Mouse (Mus musculus) kidney, embryonic 16.5 days (tissue): ENCODE measurements around the gene Klk11. TPM values are rescaled to one million over a fixed set of nuclear protein-coding genes. Genes with fewer than 3 reads are reported as not detected.

Source experiments
- ATAC-seq: fragments of 200-750 bp; cut with Nextera tagmentation; 2 replicates; pipeline ENCODE4 v1.8.0; 2017; ENCODE audit warnings: moderate TSS enrichment; ENCODE audit not compliant: low FRiP score, low TSS enrichment
- H3K27ac ChIP-seq: fragments of 300-500 bp; sonication (generic); 2 replicates; pipeline ENCODE4 v1.5.1; 2014; ENCODE audit warnings: low read length
- H3K27me3 ChIP-seq: fragments of 300-500 bp; sonication (generic); 2 replicates; pipeline ENCODE4 v1.6.1; 2014; ENCODE audit warnings: low read length, control low read depth, mixed read lengths; ENCODE audit not compliant: insufficient read depth
- H3K36me3 ChIP-seq: fragments of 300-500 bp; sonication (generic); 2 replicates; pipeline ENCODE4 v1.6.1; 2014; ENCODE audit warnings: low read length, control low read depth, mixed read lengths; ENCODE audit not compliant: insufficient read depth
- H3K4me1 ChIP-seq: fragments of 300-500 bp; sonication (generic); 2 replicates; pipeline ENCODE4 v1.6.1; 2014; ENCODE audit warnings: low read length, control low read depth, mixed read lengths; ENCODE audit not compliant: insufficient read depth
- H3K4me2 ChIP-seq: fragments of 300-500 bp; sonication (generic); replicated peaks from 2 replicates; pipeline ENCODE4 v1.6.1; 2014; ENCODE audit warnings: low read depth, low read length
- H3K4me3 ChIP-seq: fragments of 300-500 bp; sonication (generic); 2 replicates; pipeline ENCODE4 v1.5.1; 2014; ENCODE audit warnings: mild to moderate bottlenecking, low read length
- H3K9ac ChIP-seq: fragments of 300-500 bp; sonication (generic); replicated peaks from 2 replicates; pipeline ENCODE4 v1.6.1; 2014; ENCODE audit warnings: low read length
- H3K9me3 ChIP-seq: fragments of 300-500 bp; sonication (generic); 2 replicates; pipeline ENCODE4 v1.6.1; 2016; ENCODE audit warnings: low read length, control low read depth
- WGBS: fragments of 180-500 bp; shearing (Covaris S2); extraction: QIAGEN DNeasy Blood & Tissue Kit; methylation state at CpG from one replicate; pipeline ENCODE4 v1.1.7; 2014; 5-methylcytosine and 5-hydroxymethylcytosine counted together
- polyA plus RNA-seq: library from polyadenylated mRNA; unstranded; fragments of >200 nt; fragmentation: Nextera tagmentation; extraction: Ambion mirVana; gene quantifications from 2 replicates; pipeline ENCODE4 v1.2.1, GENCODE M21; 2015

Klk11 gene
- not detected in 2 replicates for polyA plus RNA-seq

GRCm38 (mm10) chr7:43774364-43774763 is at the start of gene Klk11:
TSS of gene Klk11 (plus strand) at chr7:43774604.
- Histone ChIP-seq H3K27me3 (no peaks in the 10 kb centered on the region), H3K9me3 (no peaks in the 10 kb centered on the region), H3K36me3 (no peaks in the 10 kb centered on the region), H3K4me3 (no peak within 1 kb of the TSS), H3K4me1 (no peaks in the 10 kb centered on the region), H3K9ac (no peak within 1 kb of the TSS), H3K4me2 (no peak within 1 kb of the TSS), H3K27ac (no peak within 1 kb of the TSS)
- WGBS = 90% methylated on average over 5 of the region's 5 CpGs
- no peak for ATAC-seq

- Histone ChIP-seq H3K27me3 (no peaks in the 10 kb centered on the region), H3K9me3 (no peaks in the 10 kb centered on the region), H3K36me3 (no peaks in the 10 kb centered on the region), H3K4me1 (no peaks in the 10 kb centered on the region), H3K4me2 (no peak overlapping the region), H3K9ac (no peak overlapping the region), H3K4me3 (no peak overlapping the region), H3K27ac (no peak overlapping the region)
- ATAC-seq = no peak
- 68% methylated on average over 1 of the region's 1 CpGs for WGBS
Observed at GRCm38 (mm10) chr7:43747788-43748187, 26.6 kb upstream of the Klk11 start.

DNA sequence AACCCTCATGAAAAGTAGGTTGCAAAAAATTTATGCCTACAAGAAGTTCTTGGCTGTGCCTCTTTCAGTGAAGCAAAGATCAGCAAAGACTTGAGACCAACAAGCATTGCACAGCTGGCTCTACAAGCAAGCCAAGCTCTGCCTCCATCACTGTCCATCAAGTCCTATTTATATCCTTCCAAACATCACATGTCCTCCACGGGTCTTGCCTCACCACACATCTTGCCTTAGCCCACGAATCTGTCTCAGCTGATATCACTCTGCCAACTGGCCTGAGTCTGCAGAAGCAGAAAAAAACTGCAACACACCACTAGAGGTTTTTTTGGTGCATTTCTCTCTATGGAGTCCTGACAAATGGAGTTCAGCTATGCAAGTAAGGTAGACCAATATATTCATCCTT is 21.6 kb upstream of the Klk11 start:
- no peak overlapping the region for H3K9ac ChIP-seq
- WGBS = 66% methylated on average over 2 of the region's 2 CpGs
- no peaks in the 10 kb centered on the region for H3K4me1 ChIP-seq
- H3K9me3 ChIP-seq = no peaks in the 10 kb centered on the region
- H3K36me3 ChIP-seq = no peaks in the 10 kb centered on the region
- no peak overlapping the region for H3K27ac ChIP-seq
- no peaks in the 10 kb centered on the region for H3K27me3 ChIP-seq
- no peak for ATAC-seq
- H3K4me2 ChIP-seq = no peak overlapping the region
- no peak overlapping the region for H3K4me3 ChIP-seq

GRCm38 (mm10) chr7:43766484-43766883 is 7.9 kb upstream of the Klk11 start:
- WGBS = 45% methylated on average over 8 of the region's 8 CpGs

DNA sequence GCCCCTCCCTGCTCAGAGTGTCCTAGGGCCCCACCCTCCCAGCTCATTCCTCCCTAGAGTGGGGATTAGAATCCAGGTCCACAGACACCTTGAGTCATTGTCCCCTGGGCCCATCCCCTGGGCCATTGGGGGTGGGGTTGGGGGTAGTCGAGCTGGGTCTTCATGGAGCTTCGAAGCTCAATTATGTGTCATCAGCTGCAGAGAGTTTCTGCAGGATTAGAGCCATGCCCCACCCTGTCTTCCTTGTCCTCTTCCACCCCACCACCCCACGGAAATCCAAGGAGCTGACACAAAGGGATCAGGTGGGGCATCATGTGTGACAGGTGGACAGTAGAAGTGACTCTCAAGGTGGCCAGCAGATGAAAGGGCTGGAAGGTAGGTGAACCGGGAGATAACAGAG is 5.8 kb upstream of the Klk11 start, which contains the start of gene Klk12:
TSS of gene Klk12 (plus strand) at position 301 of the 400 bp plus-strand sequence.
- WGBS = 84% methylated on average over 4 of the region's 4 CpGs
- H3K4me1 ChIP-seq = no peaks in the 10 kb centered on the region
- no peak within 1 kb of the TSS for H3K4me3 ChIP-seq
- no peak within 1 kb of the TSS for H3K4me2 ChIP-seq
- no peak within 1 kb of the TSS for H3K9ac ChIP-seq
- no peaks in the 10 kb centered on the region for H3K27me3 ChIP-seq
- no peaks in the 10 kb centered on the region for H3K9me3 ChIP-seq
- ATAC-seq = no peak
- H3K27ac ChIP-seq = no peak within 1 kb of the TSS
- no peaks in the 10 kb centered on the region for H3K36me3 ChIP-seq

More at GRCm38 (mm10) chr7:43766484-43766883, 7.9 kb upstream of the Klk11 start:
- H3K4me3 ChIP-seq = no peak overlapping the region
- no peak overlapping the region for H3K9ac ChIP-seq
- no peak overlapping the region for H3K4me2 ChIP-seq
- no peaks in the 10 kb centered on the region for H3K4me1 ChIP-seq
- H3K36me3 ChIP-seq = no peaks in the 10 kb centered on the region
- no peaks in the 10 kb centered on the region for H3K27me3 ChIP-seq
- ATAC-seq = no peak
- H3K9me3 ChIP-seq = no peaks in the 10 kb centered on the region
- H3K27ac ChIP-seq = no peak overlapping the region

- Histone ChIP-seq H3K36me3 (no peaks in the 10 kb centered on the region), H3K9me3 (no peaks in the 10 kb centered on the region), H3K4me1 (no peaks in the 10 kb centered on the region), H3K4me2 (no peak overlapping the region), H3K4me3 (no peak overlapping the region), H3K27ac (no peak overlapping the region), H3K27me3 (no peaks in the 10 kb centered on the region), H3K9ac (no peak overlapping the region)
- ATAC-seq = no peak
- WGBS = 91% methylated on average over 8 of the region's 8 CpGs
Observed at GRCm38 (mm10) chr7:43769636-43770035, 4.8 kb upstream of the Klk11 start.

DNA sequence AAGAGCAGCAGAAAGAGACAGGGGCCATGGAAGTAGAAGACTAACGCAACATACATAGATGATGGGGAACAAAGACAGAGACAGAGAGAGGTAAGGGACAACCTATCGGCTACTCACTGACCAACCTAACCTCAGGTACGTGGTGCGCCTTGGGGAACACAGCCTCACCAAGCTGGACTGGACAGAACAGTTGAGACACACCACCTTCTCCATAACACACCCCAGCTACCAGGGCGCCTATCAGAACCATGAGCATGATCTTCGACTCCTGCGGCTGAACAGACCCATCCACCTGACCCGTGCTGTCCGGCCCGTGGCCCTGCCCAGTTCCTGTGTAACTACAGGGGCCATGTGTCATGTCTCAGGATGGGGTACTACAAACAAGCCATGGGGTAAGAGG is 3.7 kb upstream of the Klk11 start:
- H3K4me2 ChIP-seq = no peak overlapping the region
- H3K9me3 ChIP-seq = no peaks in the 10 kb centered on the region
- no peaks in the 10 kb centered on the region for H3K36me3 ChIP-seq
- no peaks in the 10 kb centered on the region for H3K27me3 ChIP-seq
- ATAC-seq = no peak
- WGBS = 91% methylated on average over 10 of the region's 10 CpGs
- no peak overlapping the region for H3K27ac ChIP-seq
- no peak overlapping the region for H3K9ac ChIP-seq
- H3K4me1 ChIP-seq = no peaks in the 10 kb centered on the region
- no peak overlapping the region for H3K4me3 ChIP-seq

- Histone ChIP-seq H3K9ac (no peak overlapping the region), H3K36me3 (no peaks in the 10 kb centered on the region), H3K4me1 (no peaks in the 10 kb centered on the region), H3K4me3 (no peak overlapping the region), H3K4me2 (no peak overlapping the region), H3K27me3 (no peaks in the 10 kb centered on the region), H3K9me3 (no peaks in the 10 kb centered on the region), H3K27ac (no peak overlapping the region)
- WGBS = 96% methylated on average over 6 of the region's 6 CpGs
- no peak for ATAC-seq
Observed at GRCm38 (mm10) chr7:43771916-43772315, 2.5 kb upstream of the Klk11 start.

DNA sequence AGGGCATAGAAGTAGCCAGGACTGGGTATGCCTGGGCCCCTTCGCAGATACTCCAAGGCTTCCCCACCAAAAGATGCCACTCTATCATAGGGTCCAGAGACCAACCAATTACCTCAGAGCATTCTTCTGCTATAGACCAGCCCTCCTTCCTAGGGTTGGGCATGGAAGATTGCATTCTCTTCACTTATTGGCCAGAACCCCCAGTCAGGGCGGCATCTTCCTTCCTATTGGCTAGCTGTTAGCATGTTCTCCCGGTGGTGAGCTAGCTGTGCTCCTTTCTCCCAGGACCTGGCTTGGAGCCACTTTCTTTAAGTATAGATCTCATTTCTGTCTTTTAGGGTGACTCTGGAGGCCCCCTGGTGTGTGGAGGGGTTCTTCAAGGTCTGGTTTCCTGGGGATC is 1.5 kb upstream of the Klk11 start:
- Histone ChIP-seq H3K27me3 (no peaks in the 10 kb centered on the region), H3K9ac (no peak overlapping the region), H3K4me1 (no peaks in the 10 kb centered on the region), H3K36me3 (no peaks in the 10 kb centered on the region), H3K27ac (no peak overlapping the region), H3K9me3 (no peaks in the 10 kb centered on the region), H3K4me3 (no peak overlapping the region), H3K4me2 (no peak overlapping the region)
- 81% methylated on average over 3 of the region's 3 CpGs for WGBS
- no peak for ATAC-seq

DNA sequence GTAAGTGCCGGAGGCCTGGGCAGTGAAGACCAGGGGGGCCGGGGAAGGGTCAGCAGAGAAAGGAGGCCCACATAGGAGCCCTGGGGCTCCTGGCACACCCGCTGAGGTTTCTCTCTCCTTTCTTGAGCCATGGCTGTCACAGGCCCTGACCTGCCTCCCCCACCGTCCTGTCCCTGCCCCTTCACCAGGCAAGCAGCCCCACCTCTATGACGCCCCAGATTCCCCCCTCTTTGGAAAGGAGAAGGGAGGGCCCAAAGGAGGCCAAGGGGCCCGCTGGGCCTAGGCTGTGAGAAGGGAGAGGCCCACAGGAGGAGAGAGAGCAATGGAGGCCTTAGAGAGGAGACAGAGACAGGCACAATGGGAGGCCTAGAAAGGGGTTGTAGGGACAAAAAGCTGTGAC is 398 bp downstream of the Klk11 start:
- no peaks in the 10 kb centered on the region for H3K9me3 ChIP-seq
- H3K9ac ChIP-seq = no peak overlapping the region
- H3K4me3 ChIP-seq = no peak overlapping the region
- no peaks in the 10 kb centered on the region for H3K4me1 ChIP-seq
- H3K4me2 ChIP-seq = no peak overlapping the region
- H3K36me3 ChIP-seq = no peaks in the 10 kb centered on the region
- 60% methylated on average over 6 of the region's 6 CpGs for WGBS
- no peak for ATAC-seq
- no peak overlapping the region for H3K27ac ChIP-seq
- no peaks in the 10 kb centered on the region for H3K27me3 ChIP-seq
